Mouse (Mus musculus): ENCODE data around the gene Slc6a20a. TPM values are rescaled to one million over a fixed set of nuclear protein-coding genes. Genes with fewer than 3 reads are reported as not detected.

Slc6a20a gene
- polyA plus RNA-seq, 1 experiment from 2014 or later, result 0.13 TPM

DNA sequence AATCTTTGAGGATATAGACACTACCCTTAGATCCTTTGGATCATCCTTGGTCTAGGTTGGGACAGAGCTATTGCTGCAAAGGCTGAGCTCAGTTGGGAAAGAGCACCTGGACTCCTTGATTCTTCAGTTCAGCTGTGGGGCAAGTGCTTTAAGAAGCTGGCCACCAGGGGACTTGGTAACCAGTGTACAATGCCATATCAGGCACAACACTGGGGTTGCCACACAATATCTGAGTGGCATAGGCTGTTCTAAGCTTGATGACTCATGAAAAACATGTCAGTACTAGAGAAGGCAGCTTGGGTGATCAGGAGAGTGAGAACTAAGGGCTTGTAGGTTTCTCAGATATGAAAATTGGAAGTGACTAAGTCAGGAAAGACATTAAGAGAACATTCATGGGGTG lies 19.7 kb downstream of the Slc6a20a start:
- Histone ChIP-seq H3K4me3 (ENCODE audit: low read depth, low read length) (no peak overlapping the region), H3K9me3 (ENCODE audit: low read depth, low read length) (no peaks in the 10 kb centered on the region)

DNA sequence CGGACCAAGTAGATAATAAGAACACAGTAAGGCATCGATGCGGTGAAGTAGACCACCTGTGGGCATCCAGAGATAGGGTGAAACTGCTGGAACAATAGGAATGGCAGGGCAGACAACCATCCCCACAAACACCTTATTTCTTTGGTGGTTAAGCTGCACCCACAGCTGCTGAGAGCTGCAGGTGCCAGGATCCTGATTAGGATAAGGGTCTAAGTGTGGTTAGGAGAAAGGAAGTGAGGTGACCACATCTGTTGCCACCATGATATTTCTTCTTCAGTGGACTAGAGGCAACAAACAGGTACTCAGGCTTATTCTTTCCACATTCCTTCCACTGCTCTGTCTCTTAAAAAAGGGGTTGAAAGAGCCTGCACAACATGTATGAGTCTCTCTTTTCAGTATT lies 21.2 kb downstream of the Slc6a20a start:
- TF ChIP-seq CTCF (IDR thresholded peaks at IDR 0.05; ENCODE audit: low read depth), result no peak
- no peak overlapping the region for H3K27ac ChIP-seq (ENCODE audit: low read depth)
- 71% methylated on average over 3 of the region's 3 CpGs for WGBS
- H3K27me3 ChIP-seq (ENCODE audit: insufficient read depth, low read length), result no peaks in the 10 kb centered on the region
- DNase-seq, result no peak
- ATAC-seq (ENCODE audit: insufficient read depth), result no peak
- H3K9ac ChIP-seq, result no peak overlapping the region
- no peaks in the 10 kb centered on the region for H3K9me3 ChIP-seq (ENCODE audit: low read depth, low read length)
- H3K4me3 ChIP-seq (ENCODE audit: low read depth, low read length), result no peak overlapping the region
- H3K4me1 ChIP-seq (ENCODE audit: insufficient read depth), result no peaks in the 10 kb centered on the region
- H3K4me2 ChIP-seq, result no peak overlapping the region
- no peaks in the 10 kb centered on the region for H3K36me3 ChIP-seq (ENCODE audit: insufficient read depth)

More for the DNA sequence above, 19.7 kb downstream of the Slc6a20a start:
- Histone ChIP-seq H3K36me3 (ENCODE audit: insufficient read depth) (no peaks in the 10 kb centered on the region), H3K27me3 (ENCODE audit: insufficient read depth, low read length) (no peaks in the 10 kb centered on the region), H3K4me1 (ENCODE audit: insufficient read depth) (no peaks in the 10 kb centered on the region), H3K4me2 (no peak overlapping the region), H3K9ac (no peak overlapping the region), H3K27ac (ENCODE audit: low read depth) (no peak overlapping the region)
- no peak for ATAC-seq (ENCODE audit: insufficient read depth)
- no peak for TF ChIP-seq CTCF (IDR thresholded peaks at IDR 0.05; ENCODE audit: low read depth)
- DNase-seq, result no peak

DNA sequence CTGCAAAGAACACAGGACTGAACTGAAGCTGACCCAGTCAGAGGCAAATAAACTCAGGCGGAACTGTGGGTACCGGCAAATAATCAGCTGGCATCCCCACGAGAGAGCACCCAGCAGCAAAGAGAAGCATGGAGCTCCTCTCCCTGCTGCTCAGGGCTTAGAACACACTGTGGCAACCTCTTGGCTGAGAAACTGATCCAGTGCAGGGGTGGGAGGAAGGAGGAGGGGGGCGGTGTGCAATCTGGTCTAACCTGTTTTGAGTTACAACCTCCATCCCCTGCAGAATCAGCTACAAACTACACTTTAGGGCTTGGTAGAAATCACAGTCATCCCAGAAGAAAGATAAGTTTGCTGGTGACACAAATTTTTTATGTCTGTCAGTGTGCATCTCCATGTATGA lies 27.3 kb downstream of the Slc6a20a start:
- no peak overlapping the region for H3K4me2 ChIP-seq
- no peaks in the 10 kb centered on the region for H3K36me3 ChIP-seq (ENCODE audit: insufficient read depth)
- WGBS, result 29% methylated on average over 4 of the region's 4 CpGs
- H3K9ac ChIP-seq, result no peak overlapping the region
- no peak for TF ChIP-seq CTCF (IDR thresholded peaks at IDR 0.05; ENCODE audit: low read depth)
- DNase-seq (peak; percentile 30), ATAC-seq (ENCODE audit: insufficient read depth) (peak; percentile 58; the same call in 1 of the 2 replicates)
- H3K27ac ChIP-seq (ENCODE audit: low read depth), result no peak overlapping the region
- H3K4me3 ChIP-seq (ENCODE audit: low read depth, low read length), result no peak overlapping the region
- H3K4me1 ChIP-seq (ENCODE audit: insufficient read depth), result no peaks in the 10 kb centered on the region
- no peaks in the 10 kb centered on the region for H3K9me3 ChIP-seq (ENCODE audit: low read depth, low read length)
- no peaks in the 10 kb centered on the region for H3K27me3 ChIP-seq (ENCODE audit: insufficient read depth, low read length)

DNA sequence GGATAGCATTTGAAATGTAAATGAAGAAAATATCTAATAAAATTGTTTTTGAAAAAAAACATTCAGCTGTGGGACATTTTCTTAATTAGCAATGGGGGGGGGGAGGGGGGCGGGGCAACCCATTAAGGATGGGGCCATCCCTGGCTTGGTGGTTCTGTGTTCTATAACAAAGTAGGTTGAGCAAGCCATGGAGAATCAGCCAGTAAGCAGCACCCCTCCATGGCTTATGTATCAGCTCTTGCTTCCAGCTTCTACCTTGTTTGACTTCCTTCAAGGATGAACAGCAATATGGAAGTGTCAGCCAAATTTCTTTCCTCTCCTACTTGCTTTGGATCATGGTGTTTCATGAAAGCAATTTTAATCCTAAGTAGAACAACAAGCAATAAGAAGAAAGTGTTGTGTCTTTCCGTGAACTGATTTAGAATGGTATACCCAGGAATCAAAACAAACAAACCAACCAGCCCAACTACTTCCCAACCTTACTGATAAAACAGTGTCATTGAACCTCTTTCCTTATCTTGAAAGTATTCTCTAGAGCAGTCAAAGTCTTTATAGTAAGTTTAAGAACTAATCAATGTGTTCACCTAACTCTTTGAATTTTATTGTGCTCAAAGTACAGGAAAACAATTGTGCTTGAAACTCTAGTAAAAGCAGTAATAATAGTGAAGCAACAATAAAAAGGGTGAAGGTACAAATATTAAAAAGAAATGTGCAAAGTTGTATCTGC lies 28.7 kb downstream of the Slc6a20a start:
- 69% methylated on average over 2 of the region's 2 CpGs for WGBS
- H3K27ac ChIP-seq (ENCODE audit: low read depth), result no peak overlapping the region
- no peak overlapping the region for H3K4me2 ChIP-seq
- no peaks in the 10 kb centered on the region for H3K4me1 ChIP-seq (ENCODE audit: insufficient read depth)
- no peaks in the 10 kb centered on the region for H3K9me3 ChIP-seq (ENCODE audit: low read depth, low read length)
- no peak for TF ChIP-seq CTCF (IDR thresholded peaks at IDR 0.05; ENCODE audit: low read depth)
- DNase-seq (no peak), ATAC-seq (ENCODE audit: insufficient read depth) (no peak)
- H3K36me3 ChIP-seq (ENCODE audit: insufficient read depth), result no peaks in the 10 kb centered on the region
- no peak overlapping the region for H3K9ac ChIP-seq
- no peak overlapping the region for H3K4me3 ChIP-seq (ENCODE audit: low read depth, low read length)
- no peaks in the 10 kb centered on the region for H3K27me3 ChIP-seq (ENCODE audit: insufficient read depth, low read length)

DNA sequence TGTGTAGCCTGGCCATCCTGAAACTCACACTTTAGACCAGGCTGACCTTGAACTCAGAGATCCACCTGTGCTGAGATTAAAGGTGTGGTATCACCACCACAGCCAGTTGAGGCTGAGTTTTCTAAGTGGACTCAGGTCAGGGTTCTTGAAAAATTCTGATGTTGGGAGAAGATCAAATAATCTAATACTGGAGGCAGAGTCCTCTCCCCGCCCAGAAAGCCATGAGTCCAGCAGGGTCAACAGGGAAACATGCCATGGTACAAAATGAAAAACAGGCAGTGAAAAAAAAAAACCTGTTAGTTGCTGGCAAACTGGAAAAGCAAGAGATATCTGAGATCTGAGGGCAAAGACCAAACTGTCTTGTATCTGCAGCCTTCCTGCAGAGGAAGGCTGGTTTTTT lies 38.6 kb downstream of the Slc6a20a start:
- no peaks in the 10 kb centered on the region for H3K9me3 ChIP-seq (ENCODE audit: low read depth, low read length)
- 63% methylated on average over 1 of the region's 1 CpGs for WGBS
- no peak overlapping the region for H3K4me3 ChIP-seq (ENCODE audit: low read depth, low read length)

DNA sequence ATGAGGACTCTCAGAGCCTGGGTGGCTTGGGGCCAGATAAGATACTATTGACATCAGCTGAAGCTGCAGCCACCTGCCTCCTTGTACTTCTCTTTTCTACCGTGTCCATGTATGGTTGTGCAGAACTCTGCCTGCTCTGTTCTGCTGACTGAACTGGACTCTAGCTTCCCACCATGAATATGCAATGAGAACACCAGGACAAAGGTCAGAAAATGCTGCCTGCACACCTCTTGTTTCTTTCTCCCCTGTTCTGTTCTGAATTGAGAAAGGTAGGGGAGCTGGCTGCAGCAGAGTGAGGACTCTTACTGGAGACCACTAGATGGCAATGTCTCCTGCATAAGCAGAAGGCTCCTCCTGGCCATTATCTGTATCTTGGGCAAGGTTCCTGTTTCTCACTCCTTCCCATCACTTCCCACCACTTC lies 40.0 kb downstream of the Slc6a20a start:
- Histone ChIP-seq H3K4me3 (ENCODE audit: low read depth, low read length) (no peak overlapping the region), H3K36me3 (ENCODE audit: insufficient read depth) (no peaks in the 10 kb centered on the region), H3K9ac (no peak overlapping the region), H3K27me3 (ENCODE audit: insufficient read depth, low read length) (no peaks in the 10 kb centered on the region), H3K9me3 (ENCODE audit: low read depth, low read length) (no peaks in the 10 kb centered on the region), H3K4me2 (no peak overlapping the region), H3K4me1 (ENCODE audit: insufficient read depth) (no peaks in the 10 kb centered on the region), H3K27ac (ENCODE audit: low read depth) (no peak overlapping the region)
- DNase-seq (peak; percentile 65), ATAC-seq (ENCODE audit: insufficient read depth) (0 out of 2 replicates have a peak, but pooled peaks have one; percentile 58)
- TF ChIP-seq CTCF (IDR thresholded peaks at IDR 0.05; ENCODE audit: low read depth), result peak; percentile 71
- WGBS, result 53% methylated on average over 1 of the region's 1 CpGs

More for the DNA sequence above, 38.6 kb downstream of the Slc6a20a start:
- Histone ChIP-seq H3K27me3 (ENCODE audit: insufficient read depth, low read length) (no peaks in the 10 kb centered on the region), H3K36me3 (ENCODE audit: insufficient read depth) (no peaks in the 10 kb centered on the region), H3K4me2 (no peak overlapping the region), H3K9ac (no peak overlapping the region), H3K4me1 (ENCODE audit: insufficient read depth) (no peaks in the 10 kb centered on the region), H3K27ac (ENCODE audit: low read depth) (no peak overlapping the region)
- TF ChIP-seq CTCF (IDR thresholded peaks at IDR 0.05; ENCODE audit: low read depth), result no peak
- ATAC-seq (ENCODE audit: insufficient read depth) (no peak), DNase-seq (no peak)

DNA sequence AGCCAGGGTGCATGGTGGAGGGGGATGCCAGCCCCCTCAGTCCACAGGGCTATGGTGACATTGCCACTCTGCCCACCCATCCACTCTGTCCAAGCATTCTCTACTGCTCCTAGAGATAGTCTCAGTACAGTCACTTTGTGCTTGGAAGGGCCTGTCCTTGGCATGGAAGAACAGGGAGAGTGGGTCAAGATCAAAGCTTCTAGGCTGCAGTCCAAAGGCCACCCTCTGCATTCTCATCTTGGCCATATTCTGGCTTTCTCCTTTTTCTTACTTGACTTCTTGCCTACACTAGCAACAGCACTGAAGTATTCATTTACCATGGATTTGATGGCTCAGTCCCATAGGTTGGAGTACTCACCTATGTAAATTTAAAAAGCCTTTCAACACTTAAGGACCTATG lies 40.5 kb downstream of the Slc6a20a start:
- Histone ChIP-seq H3K9me3 (ENCODE audit: low read depth, low read length) (no peaks in the 10 kb centered on the region), H3K27me3 (ENCODE audit: insufficient read depth, low read length) (no peaks in the 10 kb centered on the region), H3K9ac (no peak overlapping the region), H3K36me3 (ENCODE audit: insufficient read depth) (no peaks in the 10 kb centered on the region), H3K27ac (ENCODE audit: low read depth) (no peak overlapping the region), H3K4me2 (no peak overlapping the region), H3K4me1 (ENCODE audit: insufficient read depth) (no peaks in the 10 kb centered on the region), H3K4me3 (ENCODE audit: low read depth, low read length) (no peak overlapping the region)
- no peak for TF ChIP-seq CTCF (IDR thresholded peaks at IDR 0.05; ENCODE audit: low read depth)
- DNase-seq, result no peak
- ATAC-seq (ENCODE audit: insufficient read depth), result no peak
